Mouse (Mus musculus): ENCODE results near the gene Gzma.

The Gzma gene

DNA sequence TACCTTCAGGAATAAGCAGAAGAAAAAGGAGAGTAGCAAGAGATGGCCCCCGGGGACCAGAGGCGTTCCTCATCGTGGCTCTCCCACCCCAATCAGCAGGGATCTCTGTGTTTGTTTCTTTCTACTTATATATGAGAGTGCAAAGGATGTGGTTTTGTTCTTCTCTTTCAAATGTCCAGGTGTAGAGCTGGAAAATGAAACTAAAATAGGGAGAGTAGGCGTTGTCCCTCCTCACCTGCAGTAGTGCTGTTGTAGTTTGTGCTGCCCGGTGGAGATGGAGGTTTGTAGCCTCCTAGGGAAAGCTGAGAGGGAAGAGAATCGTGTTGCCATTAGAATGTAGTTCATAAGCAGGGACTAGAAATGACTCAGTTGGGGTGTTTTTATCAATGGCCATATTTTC, at the start of gene Gzma:
Gene Gzma (minus strand): TSS at position 103 of the 400 bp plus-strand sequence.
- DNase-seq (ENCODE audit: low read depth, low spot score): peak; percentile 25

DNA sequence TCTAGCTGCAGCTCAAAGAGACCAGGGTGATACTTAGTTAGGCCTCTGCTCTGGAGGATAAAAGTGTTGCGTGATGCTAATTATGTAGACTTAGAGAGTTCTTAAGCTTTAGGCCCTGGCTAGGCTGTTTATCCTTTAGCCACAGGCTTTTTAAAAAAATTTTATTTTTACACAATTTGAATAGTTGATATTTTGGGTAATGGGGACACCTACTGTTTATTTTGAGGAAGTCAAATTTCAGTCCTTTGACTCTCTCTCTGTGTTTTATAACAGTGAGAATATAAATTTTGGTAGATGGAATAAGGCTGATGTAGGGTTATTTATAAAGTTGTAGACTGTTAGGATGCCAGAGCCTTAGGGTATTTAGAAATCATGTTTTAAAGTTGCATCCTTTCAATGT, 38.8 kb upstream of the Gzma start:
- no peak for DNase-seq (ENCODE audit: low read depth, low spot score)

DNA sequence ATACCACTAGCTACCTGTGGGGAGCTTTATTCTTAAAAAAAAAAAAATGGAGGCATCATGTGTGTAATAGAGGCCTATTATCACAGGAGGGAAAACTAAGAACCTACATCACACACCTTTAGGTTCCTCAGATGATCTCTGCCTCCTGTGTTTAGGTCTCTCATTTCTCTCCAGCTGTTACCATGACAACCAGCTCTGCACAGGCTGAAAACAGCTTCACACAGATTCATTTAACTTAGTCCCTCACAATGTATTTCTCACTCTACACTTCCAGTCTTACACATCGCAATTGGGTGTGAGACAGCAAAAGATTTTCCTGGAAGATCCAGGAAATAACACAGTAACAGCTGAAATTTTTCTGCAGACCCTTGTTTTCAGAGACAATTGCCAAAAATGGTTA, 29.2 kb upstream of the Gzma start:
- DNase-seq (ENCODE audit: low read depth, low spot score): no peak

DNA sequence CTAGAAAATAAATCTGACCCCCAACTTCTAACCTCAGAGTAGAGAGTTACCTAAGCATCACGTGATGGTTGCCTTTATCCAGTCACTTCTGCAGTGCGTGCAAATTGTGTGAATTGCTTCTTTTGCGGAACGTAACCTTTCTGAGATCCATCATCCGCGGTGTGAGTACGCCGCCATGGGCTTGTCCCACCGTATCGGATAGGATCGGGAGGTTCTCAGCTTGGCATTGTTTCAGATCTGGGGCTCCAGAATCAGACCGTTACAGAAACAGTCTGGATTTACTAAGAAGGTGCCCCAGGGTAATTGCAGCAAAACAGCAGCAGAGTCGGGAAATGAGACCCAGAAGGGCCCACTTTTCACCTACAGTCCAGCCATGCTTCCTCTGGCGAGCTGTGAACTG, 20.5 kb upstream of the Gzma start:
- DNase-seq (ENCODE audit: low read depth, low spot score): no peak

DNA sequence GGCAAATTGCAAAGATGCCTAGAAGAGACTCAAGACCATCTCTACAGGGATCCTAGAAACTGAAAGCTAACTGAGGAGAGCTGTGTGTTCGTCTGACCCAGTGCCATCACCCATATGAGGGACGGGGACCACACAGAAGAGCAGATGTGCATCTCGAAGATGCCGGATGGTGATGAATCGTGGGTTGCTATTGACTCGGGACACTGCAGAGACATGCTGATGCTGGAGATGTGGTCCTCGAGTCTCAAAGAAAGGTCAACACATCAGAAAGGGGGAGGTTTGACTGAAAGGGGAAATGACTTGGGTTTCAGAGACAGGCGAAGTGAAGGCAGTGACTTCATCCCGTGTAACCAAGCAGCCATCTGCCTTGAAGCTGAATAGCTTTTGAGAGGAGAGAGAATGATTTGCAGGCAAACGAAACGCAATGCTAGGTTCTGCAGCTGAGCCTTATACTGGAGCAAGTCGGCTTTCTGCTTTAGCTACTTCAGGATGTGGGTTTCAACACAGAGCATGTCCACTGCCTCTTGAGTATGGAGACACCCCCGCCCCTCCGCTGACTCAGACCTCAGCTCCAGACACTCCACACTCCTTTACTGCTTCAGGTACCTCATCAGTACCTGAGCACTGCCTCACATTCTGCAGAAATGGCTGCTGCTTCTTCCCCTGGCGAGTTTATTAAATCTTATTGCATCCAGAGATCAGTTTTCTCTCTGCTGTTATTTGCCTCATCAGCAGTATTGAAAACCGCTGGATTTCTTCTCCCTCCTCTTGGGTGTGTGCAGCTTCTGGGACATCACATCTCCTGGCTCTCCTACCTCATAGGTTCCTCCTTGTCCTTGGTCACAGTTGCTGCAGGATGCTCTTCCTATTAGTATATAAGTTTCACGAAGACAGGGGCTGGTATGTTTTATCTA, 19.8 kb upstream of the Gzma start:
- peak; percentile 49 for DNase-seq (ENCODE audit: low read depth, low spot score)

DNA sequence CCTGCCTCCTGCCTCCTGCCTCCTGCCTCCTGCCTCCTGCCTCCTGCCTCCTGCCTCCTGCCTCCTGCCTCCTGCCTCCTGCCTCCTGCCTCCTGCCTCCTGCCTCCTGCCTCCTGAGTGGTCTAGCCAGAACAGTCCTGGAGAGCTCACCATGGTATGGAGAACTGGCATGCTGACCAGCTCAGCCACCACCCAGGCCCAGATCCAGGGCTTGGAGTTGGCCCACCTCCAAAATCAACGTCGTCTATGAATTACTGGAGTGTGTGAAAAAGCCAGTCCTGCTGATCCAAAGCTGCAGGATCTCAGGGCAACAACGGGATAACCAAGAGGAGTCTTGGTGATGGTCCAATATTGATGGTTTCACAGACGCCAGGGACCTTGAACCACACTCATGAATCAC, 18.2 kb upstream of the Gzma start:
- DNase-seq (ENCODE audit: low read depth, low spot score): no peak

DNA sequence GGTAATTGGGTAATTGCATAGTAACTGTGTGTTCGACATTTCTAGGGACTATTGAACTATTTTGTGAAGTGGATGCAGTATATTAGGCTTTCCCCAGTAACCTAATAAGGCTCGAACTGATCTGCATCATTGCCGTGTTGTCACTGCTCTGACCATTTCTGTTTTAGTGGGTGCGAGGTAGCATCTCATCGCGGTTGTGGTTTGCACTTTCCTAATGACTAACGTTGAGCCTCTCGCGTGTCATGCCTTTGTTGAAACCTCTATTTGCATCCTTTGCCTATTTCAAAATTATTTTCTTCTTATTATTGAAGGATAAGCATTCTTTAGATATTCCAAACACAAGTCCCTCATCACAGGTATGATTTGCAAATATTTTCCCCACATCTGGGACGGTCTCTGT, 4.0 kb upstream of the Gzma start:
- DNase-seq (ENCODE audit: low read depth, low spot score): no peak

DNA sequence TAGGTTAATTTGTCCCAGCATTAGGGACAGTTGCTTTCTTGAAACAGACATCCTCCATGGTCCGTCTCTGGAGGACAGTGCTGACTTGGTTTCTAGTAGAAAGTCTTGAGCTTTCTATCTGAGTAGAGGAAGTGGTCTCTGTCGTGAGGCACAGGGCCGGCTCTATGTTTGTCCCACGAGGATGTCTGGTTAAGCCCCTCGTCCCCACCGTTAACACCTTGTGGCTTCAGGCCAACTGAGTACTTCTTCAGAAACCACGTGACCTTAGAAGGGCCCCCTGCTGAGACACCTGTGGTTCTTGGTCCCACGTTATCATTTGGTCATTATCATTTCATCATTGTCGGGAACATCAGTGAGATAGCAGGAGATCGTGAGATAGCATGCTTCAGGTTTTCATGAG, 1.0 kb upstream of the Gzma start:
- peak; percentile 9 for DNase-seq (ENCODE audit: low read depth, low spot score)

DNA sequence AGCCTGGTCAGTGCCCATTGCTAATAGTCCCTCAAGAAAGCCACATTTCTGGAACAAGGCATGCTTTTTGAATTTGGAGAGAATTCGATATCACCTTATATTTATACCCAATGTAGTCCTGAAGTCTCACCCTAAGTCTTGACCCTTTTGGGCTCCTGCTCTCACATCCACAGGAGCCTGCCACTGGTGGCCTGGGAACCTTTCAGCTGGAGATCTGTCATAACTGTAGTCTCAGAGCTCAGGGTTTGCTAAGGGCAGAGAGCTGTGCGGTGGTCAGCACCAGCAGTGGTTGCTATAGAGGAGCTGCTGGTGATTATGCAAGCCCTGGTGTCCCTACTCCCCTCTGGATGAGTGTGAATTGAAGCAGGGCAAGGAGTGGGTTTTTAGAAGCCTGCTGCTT, 2.4 kb downstream of the Gzma start:
- no peak for DNase-seq (ENCODE audit: low read depth, low spot score)

DNA sequence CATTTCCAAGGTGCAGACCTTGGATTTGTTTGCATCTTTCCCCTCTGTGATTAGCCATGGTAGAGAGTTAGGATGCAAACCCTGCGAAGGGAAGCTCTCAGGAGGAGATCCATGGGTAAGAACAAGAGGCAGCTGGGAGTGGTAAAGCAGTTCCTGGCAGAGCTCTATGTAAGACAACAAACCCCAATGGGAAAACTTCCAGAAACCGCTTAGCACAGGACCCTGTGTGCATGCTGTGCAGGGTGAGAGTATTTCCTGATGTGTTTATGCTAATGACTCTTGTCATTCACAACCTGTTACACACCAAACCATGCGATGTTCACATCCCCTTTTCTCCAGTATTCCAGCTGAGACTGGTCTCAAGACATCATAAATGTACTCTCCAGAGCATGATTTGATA, 3.8 kb downstream of the Gzma start:
- DNase-seq (ENCODE audit: low read depth, low spot score): no peak

DNA sequence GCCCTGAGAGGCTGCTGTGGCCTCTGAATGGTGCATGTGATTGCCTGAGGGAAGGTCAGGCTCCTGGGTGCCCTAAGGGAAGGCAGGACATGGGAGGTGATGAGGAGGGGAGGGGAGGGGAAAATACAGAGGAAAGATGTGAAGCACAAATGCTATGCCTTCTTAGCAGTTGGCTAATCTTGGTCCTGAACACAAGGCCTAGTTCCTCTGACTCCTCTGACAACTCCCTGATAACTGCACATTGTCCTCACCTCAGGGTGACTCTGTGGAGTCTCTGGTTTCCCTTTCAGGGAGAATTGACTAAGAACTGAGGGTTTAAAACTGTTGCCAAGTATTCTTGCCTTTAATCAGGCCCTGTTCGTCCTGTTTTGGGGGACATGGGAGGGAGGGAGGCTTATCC, 6.2 kb downstream of the Gzma start:
- DNase-seq (ENCODE audit: low read depth, low spot score): no peak

DNA sequence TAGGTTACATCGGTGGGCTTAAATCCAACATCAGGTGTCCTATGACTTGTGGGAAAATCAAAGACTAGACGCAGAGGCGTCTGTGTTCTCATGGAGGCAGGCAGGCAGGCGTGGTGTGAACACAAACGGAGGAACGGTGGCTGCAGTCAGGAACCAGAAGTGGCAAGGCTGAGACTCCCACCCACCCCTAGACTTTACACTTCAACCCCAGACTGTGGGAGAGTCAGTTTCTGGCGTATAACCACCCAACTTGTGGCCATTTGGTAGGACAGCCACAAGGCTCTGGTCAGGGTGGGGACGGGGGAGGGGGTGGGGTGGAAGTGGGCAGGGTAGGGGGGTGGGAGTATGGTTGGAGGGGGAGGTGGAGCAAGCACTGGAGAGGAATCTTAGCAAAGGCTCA, 10.3 kb downstream of the Gzma start:
- DNase-seq (ENCODE audit: low read depth, low spot score): no peak

DNA sequence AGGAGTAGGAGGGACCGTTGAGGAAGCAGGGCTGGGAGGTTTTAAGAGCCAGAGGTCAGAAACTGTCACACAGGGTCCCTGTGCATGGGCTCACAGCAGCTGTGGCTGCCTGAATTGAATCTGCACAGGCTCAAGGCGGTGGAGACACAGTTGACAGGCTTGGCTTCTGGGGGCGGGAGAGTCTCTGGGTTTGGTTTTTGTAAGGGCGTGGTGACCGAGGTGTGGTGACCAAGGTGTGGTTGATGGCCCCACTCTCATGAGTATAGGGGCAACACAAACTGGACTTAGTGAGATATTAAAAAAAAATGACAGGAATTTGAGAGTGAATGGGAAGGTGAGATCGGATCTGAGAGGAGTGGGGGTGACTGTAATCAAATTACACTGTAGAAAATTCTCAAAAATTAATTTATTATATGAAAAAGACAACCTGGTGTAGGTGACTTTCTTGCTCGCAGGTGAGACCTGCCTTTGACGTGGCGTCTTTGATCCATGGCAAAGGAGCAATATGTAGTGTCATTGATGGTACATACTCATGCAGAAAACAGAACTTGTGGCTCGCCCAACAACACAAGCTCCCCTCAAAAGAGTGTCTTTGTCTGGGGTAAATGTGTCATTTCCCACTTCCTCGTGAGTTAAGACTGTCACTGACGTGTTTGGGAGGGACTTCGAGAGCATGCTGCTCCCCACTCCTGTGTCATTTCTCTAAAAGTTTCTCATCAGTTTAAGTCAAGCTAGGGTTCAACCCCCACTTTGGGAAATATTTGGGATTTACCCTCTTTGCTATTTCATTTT, 13.4 kb downstream of the Gzma start:
- no peak for DNase-seq (ENCODE audit: low read depth, low spot score)

DNA sequence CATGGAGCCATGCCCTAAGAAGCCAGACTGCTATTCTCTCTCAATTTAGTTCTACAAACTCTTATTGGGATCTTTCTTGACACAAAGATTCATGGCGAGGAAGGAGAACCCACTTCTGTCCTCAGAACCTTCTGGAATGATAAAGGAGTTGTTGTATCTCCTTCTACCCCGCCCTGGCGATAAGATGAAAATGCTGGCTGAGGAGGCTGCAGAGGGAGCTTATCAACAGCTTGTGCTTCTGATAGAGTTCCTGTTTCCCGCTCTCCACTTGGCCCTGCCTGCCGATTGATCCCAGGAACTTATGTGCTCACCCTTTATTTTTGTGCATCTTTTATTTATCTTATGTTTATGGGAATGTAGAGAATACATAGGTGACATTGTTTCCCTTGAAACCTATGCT, 16.0 kb downstream of the Gzma start:
- no peak for DNase-seq (ENCODE audit: low read depth, low spot score)

DNA sequence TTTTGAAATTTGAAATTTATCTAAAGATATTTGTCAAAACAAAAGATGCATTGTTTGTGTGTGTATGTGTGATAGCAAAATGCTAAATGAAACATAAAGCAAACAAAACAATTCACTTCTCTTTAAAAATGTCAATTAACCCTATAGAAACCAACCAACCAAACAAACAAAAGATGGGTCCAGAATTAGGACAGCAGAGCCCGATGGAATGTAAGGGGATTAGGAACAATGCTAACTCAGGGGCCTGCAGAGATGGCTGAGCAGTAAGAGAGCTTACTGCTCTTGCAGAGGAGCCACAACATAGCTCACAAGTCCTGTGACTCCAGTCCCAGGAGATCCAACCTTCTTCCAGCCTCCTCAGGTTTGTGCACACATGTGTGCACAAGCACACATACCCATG, 18.7 kb downstream of the Gzma start:
- DNase-seq (ENCODE audit: low read depth, low spot score): no peak

DNA sequence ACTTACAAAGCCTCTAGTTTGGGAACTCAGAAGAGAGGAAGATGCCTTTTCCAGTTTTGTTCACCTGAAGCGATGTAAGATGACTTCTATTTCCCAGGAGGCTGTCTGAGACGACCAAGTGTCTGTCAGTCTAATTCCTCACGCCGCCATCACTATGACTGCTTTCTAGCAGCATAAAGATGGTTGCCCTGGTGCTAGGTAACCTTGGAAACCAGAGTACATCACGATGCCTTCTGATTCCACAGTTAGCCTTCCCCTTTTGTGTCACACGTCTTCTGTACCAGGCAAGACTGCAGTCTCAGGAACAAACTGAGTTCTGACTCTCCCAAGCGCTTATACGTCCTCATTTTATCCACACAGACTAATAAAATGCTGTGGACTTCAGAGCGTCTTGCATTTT, 21.8 kb downstream of the Gzma start:
- DNase-seq (ENCODE audit: low read depth, low spot score): no peak

DNA sequence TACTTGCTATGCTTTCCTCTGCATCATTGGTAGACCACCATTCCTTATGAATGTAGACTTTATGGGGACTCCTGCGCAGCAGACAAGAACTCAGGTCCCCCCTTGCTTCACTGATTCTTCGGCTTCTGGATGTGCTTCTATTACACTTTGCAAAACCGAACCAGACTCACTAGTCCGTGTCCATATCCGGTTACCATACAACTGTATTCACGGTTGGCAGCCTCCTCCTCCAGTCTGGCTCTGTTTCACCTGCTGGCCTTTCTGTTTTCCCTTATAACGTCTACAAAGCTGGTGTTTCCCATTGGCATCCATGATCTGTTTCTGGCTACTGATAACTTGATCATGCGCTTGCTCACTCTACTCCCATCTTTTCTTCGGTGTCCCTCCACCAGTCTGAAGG, 36.2 kb downstream of the Gzma start:
- DNase-seq (ENCODE audit: low read depth, low spot score): no peak

DNA sequence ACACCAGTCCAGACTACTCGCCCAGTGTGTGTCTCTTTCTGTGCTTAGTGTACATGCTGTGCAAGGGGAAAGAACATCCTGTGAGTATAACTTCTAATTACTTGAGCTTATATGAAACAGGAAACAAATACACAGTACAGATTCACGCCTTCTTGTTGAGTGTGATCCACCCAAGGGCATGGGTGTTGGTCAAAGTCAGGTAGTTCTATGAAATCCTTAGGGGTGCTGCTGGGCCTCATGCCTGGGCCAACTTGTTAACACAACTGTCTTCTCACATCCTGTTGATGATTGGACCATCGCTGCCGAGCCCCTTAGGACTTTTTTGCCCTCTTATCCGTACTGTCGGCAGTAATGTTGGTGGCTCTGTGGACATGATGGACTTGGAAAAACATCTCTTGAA, 39.0 kb downstream of the Gzma start:
- no peak for DNase-seq (ENCODE audit: low read depth, low spot score)

DNA sequence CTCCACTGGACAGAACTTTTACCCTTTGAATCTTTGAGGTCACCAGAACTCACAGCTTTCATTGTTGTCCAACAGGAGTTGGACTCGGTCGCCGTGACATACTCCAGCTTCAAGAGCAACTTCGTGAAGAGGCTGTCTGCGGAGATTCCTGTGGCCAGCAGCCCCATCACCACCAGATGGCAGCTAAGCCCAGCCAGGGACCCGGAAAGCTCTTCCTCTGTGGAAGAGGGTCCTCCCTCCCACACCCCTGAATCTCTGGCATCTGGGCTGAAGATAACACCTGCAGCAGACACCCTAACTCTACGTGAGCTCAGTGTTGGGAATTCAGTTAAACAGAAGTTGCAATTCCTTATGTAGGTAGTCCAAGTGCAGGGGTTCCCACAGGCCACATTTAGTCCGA, 45.0 kb downstream of the Gzma start:
- no peak for DNase-seq (ENCODE audit: low read depth, low spot score)

DNA sequence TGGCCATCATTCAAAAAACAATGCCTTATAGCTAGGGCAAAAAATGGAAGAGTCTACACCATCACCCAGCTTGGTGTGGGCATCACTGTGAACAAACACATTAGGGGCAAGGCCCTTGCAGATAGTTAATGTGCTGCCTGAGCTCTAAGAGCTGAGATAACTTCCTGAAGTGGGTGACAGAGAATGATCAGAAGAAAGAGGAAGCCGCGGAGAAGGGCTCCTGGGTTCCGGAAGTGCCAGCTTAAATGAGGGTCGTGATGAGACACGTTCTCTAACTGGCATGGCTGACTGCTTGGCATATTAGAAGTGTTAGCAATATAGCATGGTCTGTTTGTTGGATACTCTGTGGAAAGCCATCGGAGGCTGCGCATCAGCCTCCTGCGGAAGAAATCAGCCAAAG, 46.6 kb downstream of the Gzma start:
- no peak for DNase-seq (ENCODE audit: low read depth, low spot score)

DNA sequence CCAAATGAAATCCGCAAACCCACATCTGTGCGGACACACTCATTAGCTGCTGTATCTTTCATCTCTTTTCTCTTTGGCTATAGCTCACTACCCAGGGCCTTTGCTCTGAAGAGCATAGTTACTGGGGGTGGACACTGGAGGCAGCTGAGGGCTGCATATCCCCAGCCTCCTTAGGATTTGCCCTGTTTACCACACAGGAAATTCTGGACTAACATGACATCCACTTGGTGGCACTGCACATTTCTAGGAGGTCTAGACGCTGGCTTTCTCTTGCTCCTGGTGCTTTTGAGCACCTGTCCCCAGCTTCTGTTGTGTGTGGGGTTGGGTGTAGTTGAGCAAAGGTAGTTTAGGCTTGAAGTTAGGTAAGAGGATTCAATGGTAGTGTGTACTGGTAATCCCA, 53.1 kb downstream of the Gzma start:
- DNase-seq (ENCODE audit: low read depth, low spot score): no peak

DNA sequence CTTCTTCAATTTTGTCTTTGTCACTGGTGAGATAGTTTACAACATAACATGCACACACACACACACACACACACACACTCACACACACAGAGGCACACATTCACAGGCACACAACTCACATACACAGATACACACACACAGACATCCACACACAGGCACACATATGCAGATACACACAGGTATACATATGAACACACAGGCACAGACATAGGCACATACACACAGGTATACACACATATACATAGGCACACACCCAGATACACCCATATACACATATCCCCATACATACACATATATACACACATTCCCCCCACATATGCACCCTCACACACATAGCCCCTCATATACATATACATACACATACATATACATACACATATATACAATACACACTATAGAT, 53.8 kb downstream of the Gzma start:
- DNase-seq (ENCODE audit: low read depth, low spot score): no peak
